Mouse (Mus musculus): ENCODE measurements at regions not wholly inside any gene's neighbourhood (a gene's known extent, or its start where the extent isn't known, plus 50 kb on each side); places are given as distances from the start of the nearest gene placed in this dataset.

- DNase-seq (ENCODE audit: low read depth, low spot score) = peak; percentile 1
Measured at GRCm38 (mm10) chr1:120883632-120884031, 281.4 kb downstream of the En1 start.

- DNase-seq (ENCODE audit: low read depth, low spot score) = no peak
Measured at GRCm38 (mm10) chr1:120910801-120911200, 308.6 kb downstream of the En1 start.

GRCm38 (mm10) chr1:120911962-120912670, 309.9 kb downstream of the En1 start:
- DNase-seq (ENCODE audit: low read depth, low spot score) = peak; percentile 30

- DNase-seq (ENCODE audit: low read depth, low spot score) = no peak
Measured at GRCm38 (mm10) chr1:120921540-120921939, 319.3 kb downstream of the En1 start.

GRCm38 (mm10) chr1:120925271-120925670, 323.1 kb downstream of the En1 start:
- DNase-seq (ENCODE audit: low read depth, low spot score) = no peak

GRCm38 (mm10) chr1:120930141-120930540, 327.9 kb downstream of the En1 start:
- DNase-seq (ENCODE audit: low read depth, low spot score) = no peak

- no peak for DNase-seq (ENCODE audit: low read depth, low spot score)
Measured at GRCm38 (mm10) chr1:120935321-120935720, 333.1 kb downstream of the En1 start.

- DNase-seq (ENCODE audit: low read depth, low spot score) = no peak
Measured at GRCm38 (mm10) chr1:120943711-120944110, 341.5 kb downstream of the En1 start.

- DNase-seq (ENCODE audit: low read depth, low spot score) = no peak
Measured at GRCm38 (mm10) chr1:120946349-120946748, 344.1 kb downstream of the En1 start.

- DNase-seq (ENCODE audit: low read depth, low spot score) = no peak
Measured at GRCm38 (mm10) chr1:120961235-120961634, 359.0 kb downstream of the En1 start.

GRCm38 (mm10) chr1:120961984-120962383, 359.8 kb downstream of the En1 start:
- DNase-seq (ENCODE audit: low read depth, low spot score) = no peak

- DNase-seq (ENCODE audit: low read depth, low spot score) = no peak
Measured at GRCm38 (mm10) chr1:120963477-120964178, 361.4 kb downstream of the En1 start.

GRCm38 (mm10) chr1:120964179-120964517, 361.9 kb downstream of the En1 start:
- DNase-seq (ENCODE audit: low read depth, low spot score) = no peak

GRCm38 (mm10) chr1:120966132-120966531, 363.9 kb downstream of the En1 start:
- DNase-seq (ENCODE audit: low read depth, low spot score) = no peak

GRCm38 (mm10) chr1:120974661-120975060, 357.7 kb downstream of the Insig2 start:
- no peak for DNase-seq (ENCODE audit: low read depth, low spot score)

- no peak for DNase-seq (ENCODE audit: low read depth, low spot score)
Measured at GRCm38 (mm10) chr1:121004535-121004934, 327.9 kb downstream of the Insig2 start.

- DNase-seq (ENCODE audit: low read depth, low spot score) = peak; percentile 11
Measured at GRCm38 (mm10) chr1:121005198-121005597, 327.2 kb downstream of the Insig2 start.

GRCm38 (mm10) chr1:121012126-121012525, 320.3 kb downstream of the Insig2 start:
- no peak for DNase-seq (ENCODE audit: low read depth, low spot score)

- no peak for DNase-seq (ENCODE audit: low read depth, low spot score)
Measured at GRCm38 (mm10) chr1:121013839-121014503, 318.4 kb downstream of the Insig2 start.

- DNase-seq (ENCODE audit: low read depth, low spot score) = no peak
Measured at GRCm38 (mm10) chr1:121029375-121029774, 303.0 kb downstream of the Insig2 start.

GRCm38 (mm10) chr1:121034761-121035393, 297.5 kb downstream of the Insig2 start:
- no peak for DNase-seq (ENCODE audit: low read depth, low spot score)

- DNase-seq (ENCODE audit: low read depth, low spot score) = no peak
Measured at GRCm38 (mm10) chr1:121046581-121046980, 285.8 kb downstream of the Insig2 start.

Data from ZHBTc4 (cell line).